Mouse (Mus musculus) embryo, embryonic 10.5 days (tissue): Measurements from ENCODE around the gene Cacna1d.

ENCODE experiments used
- DNase-seq: peaks from one replicate; pipeline ENCODE4 v3.0.0-alpha.2; 2015; ENCODE audit warnings: low spot score

The Cacna1d gene

GRCm38 (mm10) chr14:30367074-30367473 is 124.2 kb downstream of the Cacna1d start:
- DNase-seq: no peak

- DNase-seq: no peak
Measured at GRCm38 (mm10) chr14:30365866-30366265, 125.4 kb downstream of the Cacna1d start.

- DNase-seq: no peak
Measured at GRCm38 (mm10) chr14:30363487-30364167, 127.6 kb downstream of the Cacna1d start.

GRCm38 (mm10) chr14:30362370-30362769 is 128.9 kb downstream of the Cacna1d start:
- DNase-seq: no peak

GRCm38 (mm10) chr14:30360478-30360877 is 130.8 kb downstream of the Cacna1d start:
- no peak for DNase-seq

- no peak for DNase-seq
Measured at GRCm38 (mm10) chr14:30360004-30360403, 131.3 kb downstream of the Cacna1d start.

GRCm38 (mm10) chr14:30358028-30358427 is 133.2 kb downstream of the Cacna1d start:
- no peak for DNase-seq

GRCm38 (mm10) chr14:30356456-30356855 is 134.8 kb downstream of the Cacna1d start:
- DNase-seq: no peak

GRCm38 (mm10) chr14:30354761-30355160 is 136.5 kb downstream of the Cacna1d start:
- DNase-seq: peak; percentile 11

GRCm38 (mm10) chr14:30354127-30354463 is 137.2 kb downstream of the Cacna1d start:
- DNase-seq: no peak

GRCm38 (mm10) chr14:30353291-30354126 is 137.7 kb downstream of the Cacna1d start:
- DNase-seq: peak; percentile 61

- no peak for DNase-seq
Measured at GRCm38 (mm10) chr14:30352951-30353270, 138.3 kb downstream of the Cacna1d start.

- peak; percentile 44 for DNase-seq
Measured at GRCm38 (mm10) chr14:30352061-30352950, 138.9 kb downstream of the Cacna1d start.

GRCm38 (mm10) chr14:30350285-30350684 is 141.0 kb downstream of the Cacna1d start:
- no peak for DNase-seq

- DNase-seq: no peak
Measured at GRCm38 (mm10) chr14:30344948-30345865, 146.0 kb downstream of the Cacna1d start.

- DNase-seq: no peak
Measured at GRCm38 (mm10) chr14:30343740-30344139, 147.5 kb downstream of the Cacna1d start.

GRCm38 (mm10) chr14:30341825-30342590 is 149.2 kb downstream of the Cacna1d start:
- DNase-seq: no peak

- no peak for DNase-seq
Measured at GRCm38 (mm10) chr14:30340140-30340539, 151.1 kb downstream of the Cacna1d start.

- no peak for DNase-seq
Measured at GRCm38 (mm10) chr14:30331856-30332255, 159.4 kb downstream of the Cacna1d start.

GRCm38 (mm10) chr14:30330416-30331181 is 160.7 kb downstream of the Cacna1d start:
- DNase-seq: no peak
